Mouse (Mus musculus) intestine, embryonic 16.5 days (tissue): ENCODE measurements around the gene Rngtt. TPM values are rescaled to one million over a fixed set of nuclear protein-coding genes. Genes with fewer than 3 reads are reported as not detected.
A peak's percentile ranks its signal among the peaks of the same experiment; 100 is the strongest.
"Not testable (repeated sequence)": the region's sequence is repeated elsewhere in the genome, so short reads cannot be mapped to it uniquely, and the experiment has no call there.

ENCODE experiments used
- ATAC-seq: fragments of 200-750 bp; cut with Nextera tagmentation; 2 replicates; pipeline ENCODE4 v1.8.0; 2017; ENCODE audit warnings: moderate TSS enrichment, moderate library complexity
- H3K27ac ChIP-seq: fragments of 300-500 bp; sonication (generic); 2 replicates; pipeline ENCODE4 v1.5.1; 2014; ENCODE audit warnings: mild to moderate bottlenecking, low read length
- H3K27me3 ChIP-seq: fragments of 300-500 bp; sonication (generic); replicated peaks from 2 replicates; pipeline ENCODE4 v1.6.1; 2014; ENCODE audit warnings: low read length, control low read depth, mixed read lengths; ENCODE audit not compliant: control insufficient read depth, insufficient read depth
- H3K36me3 ChIP-seq: fragments of 300-500 bp; sonication (generic); 2 replicates; pipeline ENCODE4 v1.6.1; 2014; ENCODE audit warnings: low read length, control low read depth; ENCODE audit not compliant: control insufficient read depth, insufficient read depth
- H3K4me1 ChIP-seq: fragments of 300-500 bp; sonication (generic); 2 replicates; pipeline ENCODE4 v1.6.1; 2014; ENCODE audit warnings: low read length, control low read depth, mixed read lengths; ENCODE audit not compliant: control insufficient read depth, insufficient read depth
- H3K4me2 ChIP-seq: fragments of 300-500 bp; sonication (generic); 2 replicates; pipeline ENCODE4 v1.6.1; 2014; ENCODE audit warnings: low read depth, low read length, control low read depth
- H3K4me3 ChIP-seq: fragments of 300-500 bp; sonication (generic); 2 replicates; pipeline ENCODE4 v1.5.1; 2014; ENCODE audit warnings: mild to moderate bottlenecking, low read length
- H3K9ac ChIP-seq: fragments of 300-500 bp; sonication (generic); 2 replicates; pipeline ENCODE4 v1.6.1; 2014; ENCODE audit warnings: low read depth, low read length
- H3K9me3 ChIP-seq: fragments of 300-500 bp; sonication (generic); 2 replicates; pipeline ENCODE4 v1.6.1; 2016; ENCODE audit warnings: low read length, control low read depth; ENCODE audit not compliant: control insufficient read depth
- WGBS: fragments of 180-500 bp; shearing (Covaris S2); extraction: QIAGEN DNeasy Blood & Tissue Kit; methylation state at CpG from one replicate; pipeline ENCODE4 v1.1.7; 2014; 5-methylcytosine and 5-hydroxymethylcytosine counted together
- polyA plus RNA-seq: library from polyadenylated mRNA; unstranded; fragments of >200 nt; fragmentation: Nextera tagmentation; extraction: Ambion mirVana; gene quantifications from 2 replicates; pipeline ENCODE4 v1.2.1, GENCODE M21; 2015

Rngtt gene
- polyA plus RNA-seq, 1 experiment from 2014 or later, result 16.3 TPM

GRCm38 (mm10) chr4:33413791-33414190 lies 103.7 kb downstream of the Rngtt start:
- no peak for ATAC-seq
- no peak overlapping the region for H3K27ac ChIP-seq
- 72% methylated on average over 4 of the region's 4 CpGs for WGBS
- H3K4me2 ChIP-seq, result no peak overlapping the region
- no peaks in the 10 kb centered on the region for H3K4me1 ChIP-seq
- H3K27me3 ChIP-seq, result no peaks in the 10 kb centered on the region
- no peak overlapping the region for H3K4me3 ChIP-seq
- H3K9ac ChIP-seq, result no peak overlapping the region
- H3K9me3 ChIP-seq, result no peaks in the 10 kb centered on the region
- H3K36me3 ChIP-seq, result no peaks in the 10 kb centered on the region

DNA sequence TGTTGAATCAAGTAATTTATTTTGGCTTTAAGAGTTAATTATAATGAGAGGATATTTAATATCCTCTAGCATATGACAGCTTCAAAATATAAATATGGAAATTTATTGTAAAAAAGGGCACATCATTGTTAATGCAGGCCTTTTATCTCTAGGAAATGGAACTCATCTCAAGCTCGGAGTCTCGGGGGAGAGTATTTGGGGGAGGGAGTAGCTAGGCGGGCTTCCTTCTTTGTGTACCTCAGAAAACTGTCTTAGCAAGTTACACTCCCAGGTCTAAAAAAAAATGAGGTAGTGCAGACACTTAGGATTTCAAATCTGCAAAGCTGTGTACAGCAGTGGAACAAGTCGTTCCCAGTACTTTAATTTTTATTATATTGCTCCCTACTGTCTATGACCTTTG lies 104.7 kb downstream of the Rngtt start:
- Histone ChIP-seq H3K9ac (no peak overlapping the region), H3K27ac (no peak overlapping the region), H3K4me1 (no peaks in the 10 kb centered on the region), H3K9me3 (no peaks in the 10 kb centered on the region), H3K4me2 (no peak overlapping the region), H3K4me3 (no peak overlapping the region), H3K36me3 (no peaks in the 10 kb centered on the region), H3K27me3 (no peaks in the 10 kb centered on the region)
- no peak for ATAC-seq
- 57% methylated on average over 4 of the region's 4 CpGs for WGBS

DNA sequence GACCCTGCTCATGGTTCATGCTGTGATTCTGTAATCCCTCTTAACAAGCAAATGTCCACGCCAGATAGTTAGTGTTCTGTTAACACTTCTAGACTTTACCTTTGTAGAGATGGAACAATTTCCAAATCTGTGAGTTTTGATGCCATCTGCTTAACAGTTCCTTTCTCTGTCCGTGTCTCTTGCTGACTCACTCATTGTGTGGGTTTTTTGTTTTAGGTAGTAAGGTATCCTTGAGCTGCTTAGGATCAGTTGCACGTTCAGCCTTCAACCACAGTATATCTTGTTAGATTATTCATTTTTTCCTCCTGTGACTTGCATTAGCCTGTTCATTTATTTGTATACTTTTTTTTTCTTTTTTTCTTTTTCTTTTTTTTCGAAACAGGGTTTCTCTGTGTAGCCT lies 107.3 kb downstream of the Rngtt start:
- no peak overlapping the region for H3K9ac ChIP-seq
- no peak for ATAC-seq
- H3K4me1 ChIP-seq, result no peaks in the 10 kb centered on the region
- H3K36me3 ChIP-seq, result no peaks in the 10 kb centered on the region
- 89% methylated on average over 4 of the region's 4 CpGs for WGBS
- H3K4me2 ChIP-seq, result no peak overlapping the region
- H3K9me3 ChIP-seq, result no peaks in the 10 kb centered on the region
- H3K4me3 ChIP-seq, result no peak overlapping the region
- no peak overlapping the region for H3K27ac ChIP-seq
- H3K27me3 ChIP-seq, result no peaks in the 10 kb centered on the region

DNA sequence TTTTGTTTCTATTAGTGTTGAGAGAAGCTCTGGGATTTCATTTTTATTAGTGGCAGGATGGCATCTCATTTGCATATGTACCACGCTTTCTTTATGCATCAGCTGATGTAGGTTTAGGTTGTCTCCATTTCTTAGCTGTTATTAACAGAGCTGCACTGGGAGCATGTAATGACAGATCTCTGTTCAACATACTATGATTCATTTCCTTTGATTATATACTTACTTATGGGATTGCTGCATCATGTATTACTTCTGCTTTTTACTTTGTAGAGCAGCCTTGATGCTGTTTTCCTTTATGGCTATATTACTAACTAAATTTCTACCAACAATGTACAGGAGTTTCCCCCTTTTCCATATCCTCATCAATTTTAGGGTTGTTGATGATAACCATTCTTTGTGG lies 109.5 kb downstream of the Rngtt start:
- Histone ChIP-seq H3K4me3 (no peak overlapping the region), H3K9ac (no peak overlapping the region), H3K9me3 (no peaks in the 10 kb centered on the region), H3K4me1 (no peaks in the 10 kb centered on the region), H3K27ac (no peak overlapping the region), H3K4me2 (no peak overlapping the region), H3K27me3 (no peaks in the 10 kb centered on the region), H3K36me3 (no peaks in the 10 kb centered on the region)
- no peak for ATAC-seq
- WGBS, result 91% methylated on average over 1 of the region's 1 CpGs

- Histone ChIP-seq H3K36me3 (no peaks in the 10 kb centered on the region), H3K4me1 (no peaks in the 10 kb centered on the region), H3K27me3 (no peaks in the 10 kb centered on the region), H3K9me3 (no peaks in the 10 kb centered on the region), H3K9ac (no peak overlapping the region), H3K27ac (no peak overlapping the region), H3K4me2 (no peak overlapping the region), H3K4me3 (no peak overlapping the region)
- 65% methylated on average over 4 of the region's 4 CpGs for WGBS
- peak; percentile 42; the same call in 1 of the 2 replicates for ATAC-seq
These were observed 118.7 kb downstream of the Rngtt start for GRCm38 (mm10) chr4:33428856-33429255.

GRCm38 (mm10) chr4:33441864-33442263 lies 131.8 kb downstream of the Rngtt start:
- Histone ChIP-seq H3K27ac (no peak overlapping the region), H3K9ac (no peak overlapping the region), H3K4me1 (no peaks in the 10 kb centered on the region), H3K36me3 (no peaks in the 10 kb centered on the region), H3K4me3 (no peak overlapping the region), H3K9me3 (no peaks in the 10 kb centered on the region), H3K4me2 (no peak overlapping the region), H3K27me3 (no peaks in the 10 kb centered on the region)
- no peak for ATAC-seq
- WGBS, result 70% methylated on average over 6 of the region's 6 CpGs

GRCm38 (mm10) chr4:33446265-33446664 lies 136.2 kb downstream of the Rngtt start:
- H3K27ac ChIP-seq, result no peak overlapping the region
- no peak overlapping the region for H3K9ac ChIP-seq
- WGBS, result 94% methylated on average over 3 of the region's 3 CpGs
- H3K4me2 ChIP-seq, result no peak overlapping the region
- H3K27me3 ChIP-seq, result no peaks in the 10 kb centered on the region
- H3K9me3 ChIP-seq, result no peaks in the 10 kb centered on the region
- H3K4me1 ChIP-seq, result no peaks in the 10 kb centered on the region
- H3K36me3 ChIP-seq, result no peaks in the 10 kb centered on the region
- no peak for ATAC-seq
- no peak overlapping the region for H3K4me3 ChIP-seq

DNA sequence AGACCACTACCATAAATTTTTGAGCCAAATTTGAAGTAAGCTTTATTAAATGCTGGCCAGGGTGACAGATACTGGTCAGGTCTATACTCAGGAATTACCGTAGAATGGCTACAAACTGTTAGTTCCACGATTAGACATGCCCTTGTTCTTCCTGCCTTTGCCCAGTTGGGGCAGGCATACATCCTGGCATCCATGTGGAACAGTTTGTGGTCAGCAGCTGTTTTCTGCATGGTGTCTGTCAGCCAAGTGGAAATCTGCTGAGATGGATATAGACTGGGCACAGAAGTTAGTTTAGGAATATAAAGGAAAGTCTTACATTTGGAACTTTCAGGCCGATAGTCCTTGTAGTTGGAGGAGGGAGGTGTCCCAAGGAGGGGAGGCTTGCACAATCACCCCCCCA lies 136.8 kb downstream of the Rngtt start:
- Histone ChIP-seq H3K9me3 (no peaks in the 10 kb centered on the region), H3K4me2 (no peak overlapping the region), H3K4me1 (no peaks in the 10 kb centered on the region), H3K9ac (no peak overlapping the region), H3K36me3 (no peaks in the 10 kb centered on the region), H3K27ac (no peak overlapping the region), H3K4me3 (no peak overlapping the region), H3K27me3 (no peaks in the 10 kb centered on the region)
- ATAC-seq, result no peak
- WGBS, result 89% methylated on average over 3 of the region's 3 CpGs

- H3K9ac ChIP-seq, H3K27ac ChIP-seq, H3K4me1 ChIP-seq, H3K27me3 ChIP-seq, H3K4me2 ChIP-seq, H3K9me3 ChIP-seq, H3K4me3 ChIP-seq, ATAC-seq, H3K36me3 ChIP-seq: not testable (repeated sequence)
- WGBS, result 93% methylated on average over 8 of the region's 8 CpGs
These were observed 140.2 kb downstream of the Rngtt start for GRCm38 (mm10) chr4:33450356-33450755.

- Histone ChIP-seq H3K4me2 (no peak overlapping the region), H3K36me3 (no peaks in the 10 kb centered on the region), H3K27me3 (no peaks in the 10 kb centered on the region), H3K4me3 (no peak overlapping the region), H3K4me1 (no peaks in the 10 kb centered on the region), H3K9me3 (no peaks in the 10 kb centered on the region), H3K27ac (no peak overlapping the region), H3K9ac (no peak overlapping the region)
- ATAC-seq, result no peak
- WGBS, result 85% methylated on average over 3 of the region's 3 CpGs
These were observed 149.7 kb downstream of the Rngtt start for GRCm38 (mm10) chr4:33459851-33460250.
